Mouse (Mus musculus) E14TG2a.4 (cell line): Measurements from ENCODE around the gene Pitx2.

ENCODE experiments used
- CTCF ChIP-seq: conservative IDR thresholded peaks from 2 replicates; pipeline ENCODE4 v1.5.1; 2014; ENCODE audit warnings: low read length
- NANOG ChIP-seq: IDR thresholded peaks from 2 replicates; pipeline ENCODE4 v1.6.1; 2014; ENCODE audit warnings: borderline replicate concordance, low read length, mixed read lengths
- POU5F1 ChIP-seq: IDR thresholded peaks from 2 replicates; pipeline ENCODE4 v1.6.1; 2014; ENCODE audit warnings: low read length, borderline replicate concordance

DNA sequence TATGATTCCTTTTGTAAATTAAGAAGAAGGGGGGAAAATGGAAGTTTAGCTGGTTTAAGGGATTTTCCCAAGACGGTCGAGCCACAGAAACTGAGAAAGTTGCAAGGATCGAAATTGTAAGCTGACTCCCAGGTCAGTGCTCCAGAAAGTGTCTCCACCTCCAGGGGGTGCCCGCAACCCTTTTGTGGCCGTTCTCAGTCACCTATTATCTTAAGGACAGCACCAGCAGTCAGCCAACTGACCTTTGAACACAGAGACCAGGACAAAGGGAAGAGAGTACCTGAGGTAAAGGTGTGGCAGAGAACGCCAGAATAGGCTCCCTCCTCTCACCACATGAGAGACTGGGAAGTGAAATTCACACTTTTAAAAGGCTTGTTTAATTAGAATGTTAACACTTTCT, 33.0 kb upstream of the Pitx2 start:
- TF ChIP-seq CTCF (no peak), NANOG (no peak), POU5F1 (no peak)
